Mouse (Mus musculus): ENCODE results near the gene Fbxl12.
"Not testable (repeated sequence)": the region's sequence is repeated elsewhere in the genome, so short reads cannot be mapped to it uniquely, and the experiment has no call there.

The Fbxl12 gene

GRCm38 (mm10) chr9:20644360-20645081, at the start of gene Fbxl12:
Fbxl12 (minus strand) TSS chr9:20644767.
- DNase-seq (ENCODE audit: low spot score), result peak; percentile 51

DNA sequence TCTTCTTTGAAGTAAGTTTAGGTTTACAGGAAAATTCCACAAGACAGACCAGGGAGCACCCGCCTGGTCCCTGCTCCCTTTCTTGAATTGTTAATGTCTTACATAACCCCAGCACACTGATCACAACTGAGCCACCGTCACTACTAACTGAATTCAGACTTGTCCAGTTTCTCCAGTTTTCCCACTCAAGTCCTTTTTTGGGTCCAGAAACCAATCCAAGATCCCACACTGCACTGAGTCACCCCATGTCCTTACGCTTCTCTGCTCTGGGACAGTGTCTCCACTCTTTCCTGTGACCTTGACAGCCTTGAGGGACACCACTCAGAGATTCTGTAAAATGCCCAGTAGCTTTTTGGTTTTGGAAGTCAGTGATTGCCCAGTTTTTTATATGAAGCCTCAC, 48.3 kb upstream of the Fbxl12 start:
- no peak for DNase-seq (ENCODE audit: low spot score)

DNA sequence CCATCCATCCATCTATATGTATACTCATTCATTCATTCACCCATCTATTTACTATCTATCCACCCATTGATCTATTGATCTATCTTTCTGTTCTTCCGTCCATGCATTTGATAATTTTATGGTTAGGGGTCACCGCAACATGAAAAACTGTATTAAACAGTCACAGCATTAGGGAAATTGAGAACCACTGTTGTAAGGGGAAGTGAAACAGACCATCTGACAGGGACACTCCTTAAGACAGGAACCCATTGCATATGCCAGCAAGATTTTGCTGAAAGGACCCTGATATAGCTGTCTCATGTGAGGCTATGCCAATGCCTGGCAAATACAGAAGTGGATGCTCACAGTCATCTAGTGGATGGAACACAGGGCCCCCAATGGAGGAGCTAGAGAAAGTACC, 45.9 kb upstream of the Fbxl12 start:
- not testable (repeated sequence) for DNase-seq (ENCODE audit: low spot score)

DNA sequence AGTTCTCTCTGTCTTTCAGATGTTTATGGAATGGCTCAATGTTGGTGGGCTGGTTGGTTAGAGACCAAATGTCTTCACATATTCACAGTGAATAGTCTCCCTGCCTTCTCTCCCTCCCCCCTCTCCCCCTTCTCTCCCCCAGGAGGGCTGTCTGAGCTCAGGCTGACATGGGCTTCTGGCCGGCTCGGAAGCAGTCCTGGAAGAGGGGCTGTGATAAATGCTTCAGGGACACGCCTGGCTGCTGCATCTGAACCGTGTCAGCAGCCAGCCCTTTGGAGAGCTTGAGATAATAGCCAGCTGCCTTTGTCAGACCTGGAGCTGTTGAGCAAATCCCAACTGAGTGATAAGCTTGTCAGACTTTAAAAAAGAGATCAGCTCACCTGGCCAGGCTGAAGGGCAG, 45.3 kb upstream of the Fbxl12 start:
- no peak for DNase-seq (ENCODE audit: low spot score)

GRCm38 (mm10) chr9:20689403-20689802, 44.8 kb upstream of the Fbxl12 start:
- DNase-seq (ENCODE audit: low spot score), result no peak

- DNase-seq (ENCODE audit: low spot score), result no peak
These were observed 40.7 kb upstream of the Fbxl12 start for GRCm38 (mm10) chr9:20685081-20685861.

DNA sequence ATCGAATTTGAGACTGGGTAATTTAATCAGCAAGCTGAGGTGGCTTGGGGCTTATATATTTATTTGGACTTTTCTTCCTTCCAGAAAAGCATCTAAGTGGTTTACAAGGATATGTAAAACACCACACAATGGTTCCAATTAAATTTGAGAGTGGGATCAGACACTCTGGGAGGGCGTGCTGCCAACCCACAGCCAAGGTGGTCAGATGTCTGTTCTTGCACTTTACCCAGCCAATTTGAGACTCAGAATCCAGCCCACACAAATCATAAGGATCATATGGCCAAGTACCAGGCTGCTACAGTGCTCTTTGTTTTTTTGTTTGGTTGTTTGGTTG, 37.8 kb upstream of the Fbxl12 start:
- no peak for DNase-seq (ENCODE audit: low spot score)

DNA sequence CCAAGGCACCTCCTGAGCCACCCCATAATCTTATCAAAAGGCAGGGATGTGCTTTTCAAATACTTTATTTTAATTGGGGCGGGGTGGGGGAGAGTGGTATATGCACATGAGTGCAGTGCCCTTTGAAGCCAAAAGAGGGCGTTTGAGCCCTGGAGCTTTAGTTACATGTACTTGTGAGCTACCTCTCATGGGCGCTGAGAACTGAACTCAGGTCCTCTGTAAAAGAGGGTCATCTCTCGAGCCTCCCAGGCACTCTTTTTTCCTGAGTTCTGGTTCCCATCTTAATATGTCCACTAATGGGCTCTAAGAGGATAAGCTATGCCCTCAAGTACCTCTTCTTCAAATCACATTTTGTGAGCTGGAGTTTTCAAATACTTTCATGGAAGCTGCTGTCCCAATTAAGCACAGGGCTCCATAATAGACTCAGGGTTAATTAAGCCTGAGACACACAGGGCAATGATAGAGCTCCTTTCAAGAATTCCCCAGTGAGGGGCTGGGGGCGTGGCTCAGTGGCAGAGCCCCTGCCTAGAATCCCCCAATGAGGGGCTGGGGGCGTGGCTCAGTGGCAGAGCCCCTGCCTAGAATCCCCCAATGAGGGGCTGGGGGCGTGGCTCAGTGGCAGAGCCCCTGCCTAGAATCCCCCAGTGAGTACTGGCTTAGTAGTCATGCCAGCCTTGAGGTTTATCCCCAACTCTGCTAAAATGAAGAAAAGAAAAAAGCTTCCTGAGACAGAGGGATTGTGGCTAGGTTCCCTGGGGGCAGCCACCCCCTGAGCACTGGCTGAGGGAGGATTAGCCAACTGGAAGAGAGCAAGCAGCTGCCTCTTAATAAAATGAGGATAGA, 37.2 kb upstream of the Fbxl12 start:
- no peak for DNase-seq (ENCODE audit: low spot score)

GRCm38 (mm10) chr9:20680378-20680958, 35.9 kb upstream of the Fbxl12 start:
- DNase-seq (ENCODE audit: low spot score), result no peak

DNA sequence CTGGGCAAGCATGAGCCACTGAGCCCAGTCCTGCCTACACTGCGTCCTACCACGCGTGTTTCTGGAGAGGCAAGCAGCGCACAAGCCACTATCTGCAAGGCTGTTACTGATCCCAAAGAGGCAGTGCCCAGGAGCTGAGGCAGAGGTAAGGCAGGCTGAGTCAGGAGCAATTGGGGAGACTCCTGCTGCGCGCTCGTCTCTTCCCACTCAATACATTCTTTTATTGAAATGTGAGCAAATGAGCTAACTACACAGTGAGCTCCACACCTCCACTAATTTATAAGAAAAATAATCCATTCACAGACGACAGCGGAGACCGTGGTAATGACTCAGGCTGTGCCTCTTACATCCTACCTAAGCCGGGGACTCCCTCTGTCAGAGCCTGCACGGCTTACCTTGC, 33.3 kb upstream of the Fbxl12 start:
- no peak for DNase-seq (ENCODE audit: low spot score)

DNA sequence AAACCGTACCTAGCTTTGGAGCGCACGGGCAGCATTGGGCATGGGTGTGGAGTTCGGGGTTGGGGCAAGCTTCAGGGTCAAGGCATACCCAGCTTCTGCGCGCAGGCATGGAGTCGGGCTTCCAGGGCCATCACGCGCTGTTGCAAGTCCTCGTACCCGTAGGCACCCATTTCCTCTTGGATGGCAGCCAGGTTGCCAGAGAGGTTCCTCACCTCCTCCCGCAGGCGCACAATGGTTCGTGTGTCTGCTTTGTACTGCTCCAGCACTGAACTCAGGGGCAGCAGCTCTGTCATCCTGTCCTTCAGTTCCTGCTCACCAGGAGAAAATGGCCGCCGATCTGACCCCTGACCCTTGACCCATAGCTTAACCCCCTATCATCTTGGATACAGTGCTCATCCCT, 27.5 kb upstream of the Fbxl12 start:
- no peak for DNase-seq (ENCODE audit: low spot score)

DNA sequence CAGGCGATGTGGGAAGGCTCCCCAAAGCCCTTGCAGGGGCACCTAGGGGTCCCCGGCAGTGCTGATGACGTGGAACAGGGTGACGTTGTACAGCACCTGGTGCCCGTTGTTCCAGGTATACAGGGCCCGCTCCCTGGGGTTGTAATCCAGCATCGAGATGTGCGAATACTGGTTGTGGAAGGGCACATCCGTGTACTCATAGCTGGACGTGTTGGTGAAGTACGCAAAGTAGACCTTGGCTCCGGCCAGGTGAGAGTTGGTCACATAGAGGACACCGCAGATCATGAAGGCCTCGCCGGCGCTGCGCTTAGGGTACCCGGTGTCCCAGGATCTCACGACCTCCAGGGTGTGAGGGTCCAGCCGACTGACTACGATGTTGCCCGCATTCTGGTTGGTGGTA, 23.5 kb upstream of the Fbxl12 start:
- DNase-seq (ENCODE audit: low spot score), result no peak

DNA sequence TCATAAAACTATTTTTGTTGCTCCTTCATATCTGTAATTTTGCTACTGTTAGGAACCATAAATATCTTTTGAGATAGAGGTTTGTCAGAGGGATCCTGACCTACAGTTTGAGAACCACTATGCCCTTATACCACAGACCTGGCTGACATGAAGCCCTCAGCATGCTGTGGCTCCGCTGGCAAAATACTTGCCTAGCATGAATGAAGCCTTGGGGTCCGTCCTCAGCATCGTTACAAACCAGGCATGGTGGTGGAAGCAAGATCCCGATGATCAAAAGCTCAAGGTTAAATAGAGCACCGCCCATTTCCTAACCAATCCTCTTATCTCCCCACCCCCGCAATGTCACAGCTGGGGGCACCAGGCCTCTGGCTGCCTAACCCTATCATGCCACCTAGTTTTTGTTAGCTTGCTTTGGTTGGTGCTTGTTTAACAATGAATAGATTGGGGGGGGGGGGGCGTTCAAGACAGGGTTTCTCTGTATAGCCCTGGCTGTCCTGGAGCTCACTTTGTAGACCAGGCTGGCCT, 22.0 kb upstream of the Fbxl12 start:
- no peak for DNase-seq (ENCODE audit: low spot score)

- DNase-seq (ENCODE audit: low spot score), result no peak
These were observed 21.4 kb upstream of the Fbxl12 start for GRCm38 (mm10) chr9:20665925-20666324.

GRCm38 (mm10) chr9:20664982-20665637, 20.5 kb upstream of the Fbxl12 start:
- DNase-seq (ENCODE audit: low spot score), result no peak

- no peak for DNase-seq (ENCODE audit: low spot score)
These were observed 19.8 kb upstream of the Fbxl12 start for GRCm38 (mm10) chr9:20664366-20664765.

GRCm38 (mm10) chr9:20663956-20664355, 19.4 kb upstream of the Fbxl12 start:
- DNase-seq (ENCODE audit: low spot score), result no peak

DNA sequence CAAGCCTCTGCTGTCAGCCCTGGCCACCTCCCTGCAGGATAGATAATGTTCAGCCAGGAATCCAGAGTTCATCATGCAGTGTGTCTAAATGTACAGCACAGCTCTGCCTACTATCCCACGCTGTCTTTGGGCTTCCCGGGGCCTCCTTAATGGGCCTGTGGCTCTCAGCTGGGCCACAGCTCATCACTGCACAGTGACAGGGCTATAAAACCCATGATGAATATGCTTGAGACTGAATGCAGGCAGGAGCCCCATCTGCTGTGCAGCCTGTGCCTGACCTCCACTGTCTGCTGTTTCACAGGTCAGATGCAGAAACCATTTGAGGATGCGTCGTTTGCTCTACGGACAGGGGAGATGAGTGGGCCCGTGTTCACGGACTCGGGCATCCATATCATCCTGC, 18.3 kb upstream of the Fbxl12 start:
- DNase-seq (ENCODE audit: low spot score), result no peak

GRCm38 (mm10) chr9:20662325-20662724, 17.8 kb upstream of the Fbxl12 start:
- DNase-seq (ENCODE audit: low spot score), result no peak

DNA sequence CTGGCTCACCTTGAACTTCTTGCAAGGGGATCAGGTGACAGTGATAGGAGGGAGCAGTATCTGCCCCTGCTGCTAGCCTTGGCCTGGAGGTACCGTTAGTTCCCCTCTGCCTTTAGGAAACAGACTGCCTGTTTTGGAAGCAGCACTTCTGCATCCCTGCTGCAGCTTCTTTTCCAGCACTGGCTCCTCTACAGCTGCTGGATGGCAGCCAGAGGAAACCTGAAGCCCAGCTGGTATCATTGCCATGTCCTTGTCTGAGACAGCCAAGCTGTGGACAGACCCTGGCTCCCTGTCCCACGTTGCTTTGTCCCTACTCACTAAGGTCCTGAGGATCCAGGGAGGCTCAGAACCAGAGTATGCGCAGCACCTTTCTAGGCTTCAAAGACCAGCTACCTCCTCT, 13.0 kb upstream of the Fbxl12 start:
- DNase-seq (ENCODE audit: low spot score), result no peak

DNA sequence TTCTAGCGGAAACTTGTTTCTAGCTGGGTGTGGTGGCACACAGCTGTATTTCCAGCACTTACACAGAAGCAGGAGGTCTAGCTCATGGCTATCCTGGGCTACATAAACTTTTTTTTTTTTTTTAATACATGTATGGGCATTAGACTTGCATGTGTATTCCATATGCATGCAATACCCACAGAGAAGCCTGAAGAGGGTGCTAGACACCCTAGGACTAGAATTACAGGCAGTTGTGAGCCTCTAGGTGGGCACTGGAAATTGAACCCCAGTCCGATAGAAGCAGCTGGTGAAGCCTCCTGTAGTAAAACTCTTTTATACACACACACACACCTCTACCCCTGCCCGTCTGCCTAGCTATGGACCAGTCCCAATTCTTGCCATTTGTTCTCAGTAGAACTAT, 9.3 kb upstream of the Fbxl12 start:
- DNase-seq (ENCODE audit: low spot score), result no peak

GRCm38 (mm10) chr9:20652260-20652658, 7.7 kb upstream of the Fbxl12 start:
- DNase-seq (ENCODE audit: low spot score), result no peak
